Mouse (Mus musculus) brain, embryonic 14.5 days (tissue): Measurements from ENCODE around the gene Ms4a6d.
"Not testable (repeated sequence)": the region's sequence is repeated elsewhere in the genome, so short reads cannot be mapped to it uniquely, and the experiment has no call there.

Experiments
- CTCF ChIP-seq: fragments of 200-500 bp; IDR thresholded peaks from 2 replicates; pipeline ENCODE4 v1.5.1; 2012; ENCODE audit warnings: inconsistent platforms, mild to moderate bottlenecking, moderate library complexity, borderline replicate concordance; ENCODE audit not compliant: insufficient read depth, insufficient read length; ENCODE audit errors: extremely low read depth
- POLR2A ChIP-seq: fragments of 200-500 bp; IDR thresholded peaks from 2 replicates; pipeline ENCODE4 v1.6.1; 2012; ENCODE audit warnings: mild to moderate bottlenecking, inconsistent platforms, borderline replicate concordance; ENCODE audit not compliant: poor library complexity, insufficient read depth, insufficient read length, severe bottlenecking; ENCODE audit errors: extremely low read depth

DNA sequence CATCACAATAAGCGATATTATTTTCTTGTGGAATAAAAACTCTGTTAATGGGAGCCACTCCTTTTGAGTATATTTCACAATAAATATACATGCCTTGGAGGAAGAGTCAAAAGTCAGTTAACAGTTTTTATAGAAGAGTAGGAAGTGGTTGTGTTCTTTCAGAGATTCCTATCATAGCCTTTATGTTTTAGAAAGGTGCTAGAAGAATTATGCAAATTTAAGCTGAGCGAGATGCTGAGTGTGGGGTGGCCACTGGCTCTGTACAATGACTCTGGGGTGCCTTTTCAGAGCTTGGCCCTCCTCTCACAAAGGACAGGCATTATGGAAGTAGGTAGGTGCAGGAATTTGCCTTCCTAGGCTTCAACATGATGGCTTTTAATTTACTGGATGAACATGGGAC is 60.3 kb downstream of the Ms4a6d start:
- TF ChIP-seq POLR2A, CTCF: not testable (repeated sequence)
